Mouse (Mus musculus) stomach, embryonic 15.5 days (tissue): ENCODE results near the gene Abca9. TPM values are rescaled to one million over a fixed set of nuclear protein-coding genes. Genes with fewer than 3 reads are reported as not detected.

Experiments
- ATAC-seq: fragments of 200-750 bp; cut with Nextera tagmentation; 2 replicates; pipeline ENCODE4 v1.8.0; 2017; ENCODE audit warnings: low read depth, moderate number of reproducible peaks, moderate TSS enrichment; ENCODE audit not compliant: insufficient read depth, low FRiP score
- H3K27ac ChIP-seq: fragments of 300-500 bp; sonication (generic); 2 replicates; pipeline ENCODE4 v1.5.1; 2015; ENCODE audit warnings: mild to moderate bottlenecking, inconsistent platforms
- H3K27me3 ChIP-seq: fragments of 300-500 bp; sonication (generic); replicated peaks from 2 replicates; pipeline ENCODE4 v1.6.1; 2015; ENCODE audit warnings: inconsistent platforms
- H3K36me3 ChIP-seq: fragments of 300-500 bp; sonication (generic); 2 replicates; pipeline ENCODE4 v1.6.1; 2015; ENCODE audit warnings: inconsistent platforms
- H3K4me1 ChIP-seq: fragments of 300-500 bp; sonication (generic); 2 replicates; pipeline ENCODE4 v1.6.1; 2015; ENCODE audit warnings: inconsistent platforms
- H3K4me2 ChIP-seq: fragments of 300-500 bp; sonication (generic); 2 replicates; pipeline ENCODE4 v1.6.1; 2015; ENCODE audit warnings: mild to moderate bottlenecking, inconsistent platforms
- H3K4me3 ChIP-seq: fragments of 300-500 bp; sonication (generic); replicated peaks from 2 replicates; pipeline ENCODE4 v1.5.1; 2015; ENCODE audit warnings: inconsistent platforms
- H3K9ac ChIP-seq: fragments of 300-500 bp; sonication (generic); 2 replicates; pipeline ENCODE4 v1.6.1; 2015; ENCODE audit warnings: inconsistent platforms
- H3K9me3 ChIP-seq: fragments of 300-500 bp; sonication (generic); 2 replicates; pipeline ENCODE4 v1.6.1; 2016; ENCODE audit warnings: inconsistent platforms
- WGBS: fragments of 180-500 bp; shearing (Covaris S2); methylation state at CpG from one replicate; pipeline ENCODE4 v1.1.7; 2015; 5-methylcytosine and 5-hydroxymethylcytosine counted together
- polyA plus RNA-seq: library from polyadenylated mRNA; unstranded; fragments of >200 nt; fragmentation: Nextera tagmentation; extraction: Ambion mirVana; gene quantifications from 2 replicates; pipeline ENCODE4 v1.2.1, GENCODE M21; 2015

The Abca9 gene
- polyA plus RNA-seq, 1 experiment from 2014 or later = 1.8 TPM

- Histone ChIP-seq H3K9ac (no peak overlapping the region), H3K27ac (no peak overlapping the region), H3K4me1 (no peaks in the 10 kb centered on the region), H3K36me3 (no peaks in the 10 kb centered on the region), H3K27me3 (no peaks in the 10 kb centered on the region), H3K4me2 (no peak overlapping the region), H3K4me3 (no peak overlapping the region), H3K9me3 (no peaks in the 10 kb centered on the region)
- no peak for ATAC-seq
- WGBS = 77% methylated on average over 11 of the region's 11 CpGs
Measured at GRCm38 (mm10) chr11:110145421-110145820, 22.6 kb downstream of the Abca9 start.

- 72% methylated on average over 5 of the region's 5 CpGs for WGBS
- no peak for ATAC-seq
- Histone ChIP-seq H3K4me1 (no peaks in the 10 kb centered on the region), H3K9ac (no peak overlapping the region), H3K9me3 (no peaks in the 10 kb centered on the region), H3K27me3 (no peaks in the 10 kb centered on the region), H3K4me2 (no peak overlapping the region), H3K36me3 (no peaks in the 10 kb centered on the region), H3K4me3 (no peak overlapping the region), H3K27ac (no peak overlapping the region)
Measured at GRCm38 (mm10) chr11:110130760-110131159, 37.2 kb downstream of the Abca9 start.

GRCm38 (mm10) chr11:110111137-110111536, 56.9 kb downstream of the Abca9 start:
- no peak for ATAC-seq
- no peak overlapping the region for H3K4me2 ChIP-seq
- H3K27ac ChIP-seq = no peak overlapping the region
- H3K9me3 ChIP-seq = no peaks in the 10 kb centered on the region
- H3K27me3 ChIP-seq = no peaks in the 10 kb centered on the region
- H3K4me3 ChIP-seq = no peak overlapping the region
- no peaks in the 10 kb centered on the region for H3K36me3 ChIP-seq
- H3K9ac ChIP-seq = no peak overlapping the region
- H3K4me1 ChIP-seq = no peaks in the 10 kb centered on the region
- 52% methylated on average over 4 of the region's 4 CpGs for WGBS

GRCm38 (mm10) chr11:110101437-110101836, 66.6 kb downstream of the Abca9 start:
- Histone ChIP-seq H3K27ac (no peak overlapping the region), H3K4me2 (no peak overlapping the region), H3K36me3 (no peaks in the 10 kb centered on the region), H3K4me3 (no peak overlapping the region), H3K9me3 (no peaks in the 10 kb centered on the region), H3K27me3 (no peaks in the 10 kb centered on the region), H3K9ac (no peak overlapping the region), H3K4me1 (no peaks in the 10 kb centered on the region)
- no peak for ATAC-seq
- 55% methylated on average over 7 of the region's 7 CpGs for WGBS

- 74% methylated on average over 4 of the region's 4 CpGs for WGBS
- Histone ChIP-seq H3K36me3 (no peaks in the 10 kb centered on the region), H3K27me3 (no peaks in the 10 kb centered on the region), H3K4me1 (no peaks in the 10 kb centered on the region), H3K4me2 (no peak overlapping the region), H3K4me3 (no peak overlapping the region), H3K9me3 (no peaks in the 10 kb centered on the region), H3K9ac (no peak overlapping the region), H3K27ac (no peak overlapping the region)
- ATAC-seq = no peak
Measured at GRCm38 (mm10) chr11:110098901-110099300, 69.1 kb downstream of the Abca9 start.

GRCm38 (mm10) chr11:110097465-110097864, 70.5 kb downstream of the Abca9 start:
- Histone ChIP-seq H3K9me3 (no peaks in the 10 kb centered on the region), H3K4me3 (no peak overlapping the region), H3K4me2 (no peak overlapping the region), H3K4me1 (no peaks in the 10 kb centered on the region), H3K9ac (no peak overlapping the region), H3K36me3 (no peaks in the 10 kb centered on the region), H3K27me3 (no peaks in the 10 kb centered on the region), H3K27ac (no peak overlapping the region)
- no peak for ATAC-seq
- WGBS = 47% methylated on average over 6 of the region's 6 CpGs

- H3K4me3 ChIP-seq = no peak within 1 kb of the TSS
- no peaks in the 10 kb centered on the region for H3K9me3 ChIP-seq
- H3K9ac ChIP-seq = no peak within 1 kb of the TSS
- H3K27ac ChIP-seq = no peak within 1 kb of the TSS
- H3K36me3 ChIP-seq = no peaks in the 10 kb centered on the region
- H3K4me2 ChIP-seq = no peak within 1 kb of the TSS
- no peaks in the 10 kb centered on the region for H3K4me1 ChIP-seq
- WGBS = 54% methylated on average over 5 of the region's 5 CpGs
- no peak for ATAC-seq
- no peaks in the 10 kb centered on the region for H3K27me3 ChIP-seq
Measured at GRCm38 (mm10) chr11:110095858-110096257, 72.1 kb downstream of the Abca9 start, which contains the start of gene Abca8a. Gene Abca8a (minus strand): TSS chr11:110095978.

GRCm38 (mm10) chr11:110094846-110095380, 73.1 kb downstream of the Abca9 start:
- Histone ChIP-seq H3K4me1 (no peaks in the 10 kb centered on the region), H3K9ac (no peak overlapping the region), H3K4me3 (no peak overlapping the region), H3K9me3 (no peaks in the 10 kb centered on the region), H3K4me2 (no peak overlapping the region), H3K27ac (no peak overlapping the region), H3K36me3 (no peaks in the 10 kb centered on the region), H3K27me3 (no peaks in the 10 kb centered on the region)
- no peak for ATAC-seq
- 56% methylated on average over 7 of the region's 7 CpGs for WGBS

- H3K36me3 ChIP-seq = no peaks in the 10 kb centered on the region
- no peak overlapping the region for H3K4me2 ChIP-seq
- H3K9me3 ChIP-seq = no peaks in the 10 kb centered on the region
- ATAC-seq = no peak
- no peak overlapping the region for H3K9ac ChIP-seq
- H3K27ac ChIP-seq = no peak overlapping the region
- 78% methylated on average over 3 of the region's 3 CpGs for WGBS
- no peaks in the 10 kb centered on the region for H3K4me1 ChIP-seq
- no peak overlapping the region for H3K4me3 ChIP-seq
- no peaks in the 10 kb centered on the region for H3K27me3 ChIP-seq
Measured at GRCm38 (mm10) chr11:110094236-110094635, 73.8 kb downstream of the Abca9 start.

GRCm38 (mm10) chr11:110091328-110091727, 76.7 kb downstream of the Abca9 start:
- H3K27me3 ChIP-seq = no peaks in the 10 kb centered on the region
- H3K9me3 ChIP-seq = no peaks in the 10 kb centered on the region
- 54% methylated on average over 2 of the region's 2 CpGs for WGBS
- H3K27ac ChIP-seq = no peak overlapping the region
- no peak overlapping the region for H3K4me3 ChIP-seq
- no peak for ATAC-seq
- no peak overlapping the region for H3K9ac ChIP-seq
- no peak overlapping the region for H3K4me2 ChIP-seq
- no peaks in the 10 kb centered on the region for H3K4me1 ChIP-seq
- no peaks in the 10 kb centered on the region for H3K36me3 ChIP-seq

GRCm38 (mm10) chr11:110072158-110072557, 95.8 kb downstream of the Abca9 start:
- Histone ChIP-seq H3K4me2 (no peak overlapping the region), H3K9ac (no peak overlapping the region), H3K27me3 (no peaks in the 10 kb centered on the region), H3K27ac (no peak overlapping the region), H3K4me3 (no peak overlapping the region), H3K9me3 (no peaks in the 10 kb centered on the region), H3K36me3 (no peaks in the 10 kb centered on the region), H3K4me1 (no peaks in the 10 kb centered on the region)
- WGBS = 67% methylated on average over 3 of the region's 3 CpGs
- no peak for ATAC-seq

- WGBS = 51% methylated on average over 4 of the region's 4 CpGs
- Histone ChIP-seq H3K4me2 (no peak overlapping the region), H3K4me3 (no peak overlapping the region), H3K9me3 (no peaks in the 10 kb centered on the region), H3K4me1 (no peaks in the 10 kb centered on the region), H3K27me3 (no peaks in the 10 kb centered on the region), H3K9ac (no peak overlapping the region), H3K36me3 (no peaks in the 10 kb centered on the region), H3K27ac (no peak overlapping the region)
- ATAC-seq = no peak
Measured at GRCm38 (mm10) chr11:110061032-110061431, 107.0 kb downstream of the Abca9 start.

GRCm38 (mm10) chr11:110060127-110060526, 107.9 kb downstream of the Abca9 start:
- WGBS = 61% methylated on average over 2 of the region's 2 CpGs
- no peak overlapping the region for H3K9ac ChIP-seq
- no peaks in the 10 kb centered on the region for H3K4me1 ChIP-seq
- no peak overlapping the region for H3K4me2 ChIP-seq
- ATAC-seq = no peak
- H3K27me3 ChIP-seq = no peaks in the 10 kb centered on the region
- no peaks in the 10 kb centered on the region for H3K9me3 ChIP-seq
- no peak overlapping the region for H3K4me3 ChIP-seq
- H3K27ac ChIP-seq = no peak overlapping the region
- H3K36me3 ChIP-seq = no peaks in the 10 kb centered on the region
